Mouse (Mus musculus): ENCODE measurements around the gene Gm6169.
"Not testable (repeated sequence)": the region's sequence is repeated elsewhere in the genome, so short reads cannot be mapped to it uniquely, and the experiment has no call there.

DNA sequence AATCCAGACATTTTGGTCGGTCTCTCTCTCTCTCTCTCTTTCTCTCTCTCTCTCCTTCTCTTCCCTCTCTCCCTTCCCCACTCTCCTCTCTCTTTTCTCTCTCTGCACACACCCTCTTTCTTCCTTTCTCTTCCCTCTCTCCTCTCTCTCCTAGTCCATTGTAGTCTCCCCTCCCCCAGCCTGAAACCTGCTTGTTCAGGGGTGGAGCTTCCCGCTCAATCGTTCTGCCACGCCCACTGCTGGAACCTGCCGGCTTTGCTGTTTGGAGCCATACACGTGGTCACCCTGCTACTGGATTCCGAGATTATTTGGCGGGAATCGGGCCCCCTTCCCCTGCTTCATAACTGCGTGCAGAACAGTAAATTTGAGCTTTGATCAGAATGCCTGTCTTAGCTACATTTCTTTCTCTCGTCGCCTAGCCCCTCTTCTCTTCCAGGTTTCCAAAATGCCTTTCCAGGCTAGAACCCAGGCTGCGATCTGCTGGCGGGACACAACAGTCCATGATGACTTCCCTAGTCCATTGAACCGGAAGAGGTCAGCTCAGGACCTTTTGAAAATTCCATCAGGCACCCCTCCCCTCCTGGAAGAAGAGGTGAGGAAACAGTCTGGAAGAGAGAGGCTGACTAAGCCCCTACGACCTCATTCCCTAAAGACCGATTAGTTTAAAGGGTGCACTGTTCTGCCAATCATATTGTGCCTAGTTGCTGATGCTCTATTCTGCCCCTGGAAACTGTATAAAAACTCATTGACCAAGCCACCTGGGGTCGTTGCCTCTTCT, 34.0 kb downstream of the Gm6169 start:
- not testable (repeated sequence) for TF ChIP-seq CTCF (conservative IDR thresholded peaks at IDR 0.05 in 1 of 2, IDR thresholded peaks at IDR 0.05 in 1 of 2; ENCODE audit: low read depth in 2 of 2, low read length in 2 of 2); NELFE (IDR thresholded peaks at IDR 0.05; ENCODE audit: low read depth, low read length); UBTF (IDR thresholded peaks at IDR 0.05; ENCODE audit: low read depth, low read length); POLR2A (IDR thresholded peaks at IDR 0.05; ENCODE audit: low read depth, low read length)

Data from CH12.LX (cell line).